Mouse (Mus musculus) MN1 (cell line): ENCODE data around the gene Zfp507.

Experiments used
- DNase-seq: peaks from one replicate; pipeline ENCODE4 v3.0.0-alpha.2; 2016; ENCODE audit warnings: low spot score

The Zfp507 gene

GRCm38 (mm10) chr7:35733313-35734050 is 69.3 kb downstream of the Zfp507 start:
- DNase-seq, result no peak

- DNase-seq, result no peak
Measured at GRCm38 (mm10) chr7:35732585-35733059, 70.2 kb downstream of the Zfp507 start.

- no peak for DNase-seq
Measured at GRCm38 (mm10) chr7:35729621-35730031, 73.2 kb downstream of the Zfp507 start.

- no peak for DNase-seq
Measured at GRCm38 (mm10) chr7:35728376-35728775, 74.4 kb downstream of the Zfp507 start.

GRCm38 (mm10) chr7:35723035-35723434 is 79.8 kb downstream of the Zfp507 start:
- no peak for DNase-seq
